Mouse (Mus musculus) C2C12 (cell line): ENCODE data around the gene Tmem240. TPM values are rescaled to one million over a fixed set of nuclear protein-coding genes. Genes with fewer than 3 reads are reported as not detected.

Source experiments
- H3K27me3 ChIP-seq: one replicate; pipeline ENCODE4 v1.6.1; 2011; ENCODE audit not compliant: control insufficient read depth, insufficient read depth, insufficient read length
- H3K36me3 ChIP-seq: one replicate; pipeline ENCODE4 v1.6.1; 2011; ENCODE audit not compliant: control insufficient read depth, insufficient read depth
- H3K4me3 ChIP-seq: one replicate; pipeline ENCODE4 v1.5.1; 2011; ENCODE audit warnings: mild to moderate bottlenecking, control low read depth; ENCODE audit not compliant: poor library complexity, insufficient read depth, severe bottlenecking
- H3K79me2 ChIP-seq: one replicate; pipeline ENCODE4 v1.6.1; 2011; ENCODE audit not compliant: control insufficient read depth, insufficient read depth
- H3K79me3 ChIP-seq: one replicate; pipeline ENCODE4 v1.6.1; 2011; ENCODE audit warnings: low read depth, control low read depth
- H3ac ChIP-seq: one replicate; pipeline ENCODE3; 2011; ENCODE audit warnings: low read depth; ENCODE audit not compliant: control insufficient read depth, insufficient read length
- CEBPB ChIP-seq: IDR thresholded peaks from one replicate; pipeline ENCODE4 v1.6.1; 2011; ENCODE audit warnings: low read depth, mild to moderate bottlenecking, control low read depth, moderate library complexity
- CTCF ChIP-seq: IDR thresholded peaks from one replicate; pipeline ENCODE4 v1.5.1; 2011; ENCODE audit not compliant: control insufficient read depth, insufficient read depth, insufficient read length
- FOSL1 ChIP-seq: IDR thresholded peaks from one replicate; pipeline ENCODE4 v1.8.0; 2011; ENCODE audit warnings: mild to moderate bottlenecking, low read length; ENCODE audit not compliant: poor library complexity, insufficient read depth, severe bottlenecking
- MAX ChIP-seq: IDR thresholded peaks from one replicate; pipeline ENCODE4 v1.6.1; 2011; ENCODE audit warnings: mild to moderate bottlenecking, control low read depth
- MYOD1 ChIP-seq: IDR thresholded peaks from one replicate; pipeline ENCODE4 v1.6.1; 2011; ENCODE audit warnings: low read depth; ENCODE audit not compliant: control insufficient read depth, insufficient read length
- MYOG ChIP-seq: IDR thresholded peaks from one replicate; pipeline ENCODE4 v1.6.1; 2011; ENCODE audit not compliant: control insufficient read depth, insufficient read length; ENCODE audit errors: extremely low read depth
- USF1 ChIP-seq: IDR thresholded peaks from one replicate; pipeline ENCODE4 v1.6.1; 2011; ENCODE audit warnings: low read depth, mild to moderate bottlenecking, control low read depth, moderate library complexity
- polyA plus RNA-seq: library from polyadenylated mRNA; unstranded; fragments of >200 nt; fragmentation: generic; extraction: Trizol; gene quantifications from one replicate; pipeline ENCODE4 v1.2.1, GENCODE M21; 2012; ENCODE audit warnings: missing spikeins

Tmem240 gene
- polyA plus RNA-seq, 1 experiment, result 0.39 TPM

DNA sequence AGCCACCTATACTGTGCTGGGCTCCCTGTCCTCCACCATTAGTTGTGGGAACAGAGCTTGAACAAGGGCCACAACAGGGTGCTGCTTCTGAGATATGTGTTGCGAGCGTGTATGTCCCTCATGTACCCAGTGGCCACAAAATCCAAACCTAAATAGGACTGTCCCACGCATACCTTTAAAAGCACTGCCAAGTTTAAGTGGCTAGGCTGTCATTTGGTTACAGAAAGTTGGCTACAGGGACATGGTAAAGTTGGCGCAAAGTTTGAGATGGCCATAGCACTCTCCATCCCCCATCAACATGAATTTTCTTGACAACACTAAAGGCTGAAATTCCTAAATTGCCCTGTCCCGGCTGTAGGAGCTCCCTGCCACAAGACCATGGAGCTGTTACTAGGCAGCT, 10.5 kb downstream of the Tmem240 start:
- Histone ChIP-seq H3K4me3 (no peak overlapping the region), H3K79me2 (peaks cover 9% of the 10 kb centered on the region), H3K79me3 (peaks cover 5% of the 10 kb centered on the region), H3K27me3 (no peaks in the 10 kb centered on the region), H3ac (no peak overlapping the region), H3K36me3 (peaks cover 86% of the 10 kb centered on the region)
- no peak for TF ChIP-seq MAX

DNA sequence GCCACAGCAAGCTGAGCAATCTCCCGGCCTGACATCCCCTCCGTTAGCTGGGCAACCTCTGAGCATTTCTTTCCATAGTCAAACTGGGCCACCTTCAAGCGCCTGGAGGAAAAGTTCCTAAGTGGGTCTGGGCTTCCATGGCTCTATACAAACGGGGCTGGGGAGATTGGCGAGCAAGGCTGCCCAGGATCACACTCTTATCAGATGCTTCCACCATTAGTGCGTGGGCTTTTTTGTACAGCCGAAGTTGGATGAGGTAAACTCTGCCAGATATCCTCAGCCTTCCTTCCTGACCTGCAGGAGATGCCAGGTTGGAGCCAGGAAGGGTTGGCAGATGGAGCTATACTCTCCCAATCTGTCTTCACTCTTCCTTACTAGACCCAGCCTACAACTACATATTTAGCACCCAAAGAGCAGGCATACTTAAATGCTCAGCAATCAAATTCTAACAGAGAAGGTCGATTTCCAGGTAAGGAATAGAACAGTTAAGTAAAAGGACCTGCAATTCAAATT, 11.5 kb downstream of the Tmem240 start:
- H3K79me3 ChIP-seq, result peaks cover 5% of the 10 kb centered on the region
- no peak overlapping the region for H3K4me3 ChIP-seq
- H3K36me3 ChIP-seq, result peaks cover 87% of the 10 kb centered on the region
- peaks cover 14% of the 10 kb centered on the region for H3K79me2 ChIP-seq
- H3ac ChIP-seq, result no peak overlapping the region
- no peak for TF ChIP-seq FOSL1
- TF ChIP-seq MAX, result no peak
- TF ChIP-seq MYOD1, result no peak
- no peak for TF ChIP-seq CTCF
- no peak for TF ChIP-seq USF1
- no peak for TF ChIP-seq CEBPB
- TF ChIP-seq MYOG, result no peak
- no peaks in the 10 kb centered on the region for H3K27me3 ChIP-seq

DNA sequence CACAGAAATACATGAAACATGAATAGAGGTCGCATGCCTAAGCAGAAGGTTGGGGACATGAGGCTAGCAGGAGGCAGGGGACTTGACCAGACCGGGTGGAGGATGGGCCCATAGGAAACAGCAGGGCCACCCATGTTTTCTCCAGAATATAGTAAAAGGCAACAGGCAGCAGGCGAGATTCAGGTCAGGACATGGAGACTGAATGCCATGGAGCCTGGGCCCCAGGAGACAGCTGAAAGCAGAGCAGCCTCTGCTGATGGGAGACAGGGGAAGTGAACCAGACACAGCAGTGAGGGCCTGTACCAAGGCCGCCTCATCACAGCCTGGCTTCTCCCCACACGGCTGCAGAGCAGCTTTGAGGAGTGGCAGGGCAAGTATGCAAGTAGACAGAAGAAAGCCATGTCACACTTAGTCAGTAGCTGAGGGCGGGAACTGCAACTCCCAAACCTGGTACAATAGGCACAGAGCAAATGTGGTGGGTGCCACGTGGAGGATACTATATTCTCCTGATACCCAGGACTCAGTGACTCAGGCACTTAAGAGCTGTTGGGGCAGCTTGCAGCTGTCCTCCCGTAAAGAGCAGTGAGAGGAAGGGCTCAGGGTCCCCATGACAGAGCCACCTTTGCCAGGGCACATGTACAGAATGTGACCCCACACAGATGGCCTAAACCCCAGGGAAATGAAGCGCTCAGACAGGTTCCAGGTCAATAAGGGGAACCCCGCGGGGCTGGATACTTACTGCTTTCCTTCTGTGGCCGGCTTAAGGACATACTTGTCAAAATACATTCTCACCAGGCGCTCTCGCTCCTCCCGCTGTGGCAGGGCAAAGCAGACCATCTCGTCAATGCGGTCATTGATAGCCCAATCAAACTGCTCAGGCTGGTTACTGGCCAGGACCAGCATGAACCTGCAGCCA, 12.2 kb downstream of the Tmem240 start:
- H3ac ChIP-seq, result no peak overlapping the region

DNA sequence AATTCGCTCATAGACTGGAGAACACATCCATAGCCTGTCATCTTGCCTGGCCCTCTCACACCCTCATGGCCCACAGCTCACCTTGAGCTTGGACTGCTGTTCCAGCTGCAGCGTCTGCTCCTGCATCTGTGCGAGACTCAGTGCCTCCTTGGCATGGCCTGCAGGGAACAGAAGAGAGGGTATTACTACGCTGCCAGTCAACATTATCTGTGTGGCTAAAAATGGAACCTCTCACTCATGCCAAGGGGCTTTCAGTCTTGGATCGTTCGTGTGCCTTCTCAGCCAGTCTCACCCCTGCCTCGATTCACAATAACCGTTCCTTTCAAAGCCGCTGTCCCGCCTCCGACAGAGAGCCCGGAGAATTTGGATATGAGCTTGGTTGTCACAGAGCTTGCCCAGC, 22.4 kb downstream of the Tmem240 start:
- no peaks in the 10 kb centered on the region for H3K27me3 ChIP-seq
- H3K79me2 ChIP-seq, result peaks cover 69% of the 10 kb centered on the region
- no peak for TF ChIP-seq MYOG
- H3K4me3 ChIP-seq, result no peak overlapping the region
- peaks cover 64% of the 10 kb centered on the region for H3K36me3 ChIP-seq
- H3K79me3 ChIP-seq, result peaks cover 38% of the 10 kb centered on the region
- no peak overlapping the region for H3ac ChIP-seq

More for the DNA sequence above, 12.2 kb downstream of the Tmem240 start:
- TF ChIP-seq CEBPB (no peak), USF1 (no peak), MYOD1 (no peak), CTCF (no peak), MYOG (no peak), FOSL1 (no peak), MAX (no peak)
- peaks cover 14% of the 10 kb centered on the region for H3K79me2 ChIP-seq
- no peak overlapping the region for H3K4me3 ChIP-seq
- H3K27me3 ChIP-seq, result no peaks in the 10 kb centered on the region
- H3K79me3 ChIP-seq, result peaks cover 5% of the 10 kb centered on the region
- peaks cover 87% of the 10 kb centered on the region for H3K36me3 ChIP-seq

DNA sequence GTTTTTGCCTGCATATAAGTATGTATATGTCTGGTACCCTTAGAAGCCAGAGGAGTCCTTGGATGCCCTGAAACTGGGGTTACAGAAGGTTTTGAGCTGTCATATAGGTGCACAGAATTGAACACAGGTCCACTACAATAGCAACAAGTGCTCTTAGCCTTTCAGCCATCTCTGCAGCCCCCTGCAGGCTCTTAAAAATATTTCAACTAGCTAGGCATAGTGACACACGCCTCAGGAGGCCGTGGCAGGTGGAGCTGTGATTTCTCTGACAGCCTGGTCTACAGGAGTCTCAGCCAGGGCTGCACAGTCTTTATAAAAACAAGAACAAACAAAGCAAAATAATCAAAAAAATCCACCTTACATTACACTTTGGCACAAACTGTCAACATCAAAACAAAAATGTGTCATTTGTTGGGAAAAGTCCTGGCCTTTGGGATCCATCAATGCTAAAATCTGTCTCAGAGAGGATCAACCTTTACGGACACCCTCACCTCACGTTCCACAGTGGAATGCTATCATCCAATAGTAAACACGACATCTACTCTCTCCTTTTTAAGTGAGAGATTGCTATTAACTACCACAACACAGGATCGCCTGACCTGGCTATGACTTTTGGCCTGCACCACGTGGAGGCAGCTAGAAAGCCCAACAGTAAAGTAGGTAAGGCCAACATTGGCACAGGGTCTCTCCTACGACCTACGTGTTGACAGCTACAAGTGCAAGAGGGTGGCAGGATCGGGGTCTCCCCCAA, 25.4 kb downstream of the Tmem240 start:
- Histone ChIP-seq H3K27me3 (no peaks in the 10 kb centered on the region), H3K79me3 (peaks cover 38% of the 10 kb centered on the region), H3K36me3 (peaks cover 41% of the 10 kb centered on the region), H3K4me3 (peak overlapping the region; percentile 88), H3K79me2 (peaks cover 64% of the 10 kb centered on the region), H3ac (peak overlapping the region; percentile 97)
- TF ChIP-seq FOSL1, result no peak
- no peak for TF ChIP-seq USF1
- TF ChIP-seq CTCF, result no peak
- no peak for TF ChIP-seq MYOG
- peak; percentile 41 for TF ChIP-seq MAX
- no peak for TF ChIP-seq CEBPB
- TF ChIP-seq MYOD1, result no peak
